Mouse (Mus musculus): Measurements from ENCODE around the gene Foxp3. TPM values are rescaled to one million over a fixed set of nuclear protein-coding genes. Genes with fewer than 3 reads are reported as not detected.

The Foxp3 gene
- polyA plus RNA-seq, 1 experiment = 0.59 TPM

DNA sequence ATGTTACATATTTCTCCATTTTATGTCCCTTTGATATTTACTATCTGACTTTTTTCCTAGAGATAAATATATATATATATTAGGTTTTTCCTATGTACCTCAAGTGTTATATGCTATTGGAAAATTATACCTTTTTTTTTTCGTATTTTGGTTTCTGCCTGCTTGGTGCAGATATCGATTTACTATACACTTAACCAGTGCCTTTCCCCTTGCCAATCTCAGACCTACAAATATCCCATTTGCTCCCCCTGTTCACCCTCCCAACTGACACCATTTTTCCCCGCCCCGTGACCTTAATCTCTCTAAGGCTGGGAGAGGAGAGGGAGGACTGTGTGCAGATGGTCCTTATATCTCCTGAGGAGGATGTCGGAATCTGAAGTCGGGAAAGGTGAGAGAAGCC, 33.3 kb downstream of the Foxp3 start, which contains the start of gene Cacna1f:
Gene Cacna1f (plus strand): TSS at position 301 of the 400 bp plus-strand sequence.
- no peak for DNase-seq
- no peak for TF ChIP-seq CTCF (IDR thresholded peaks at IDR 0.05; ENCODE audit: insufficient read depth, low read length)
- TF ChIP-seq POLR2A (IDR thresholded peaks at IDR 0.05; ENCODE audit: borderline replicate concordance, extremely low read depth, low read depth, low read length) = no peak
- 72% methylated on average over 6 of the region's 6 CpGs for WGBS
- H3K4me1 ChIP-seq (ENCODE audit: control insufficient read depth, insufficient read depth, low read length) = no peaks in the 10 kb centered on the region
- no peak within 1 kb of the TSS for H3K4me3 ChIP-seq (replicated peaks; ENCODE audit: extremely low read depth, low read depth, low read length)

DNA sequence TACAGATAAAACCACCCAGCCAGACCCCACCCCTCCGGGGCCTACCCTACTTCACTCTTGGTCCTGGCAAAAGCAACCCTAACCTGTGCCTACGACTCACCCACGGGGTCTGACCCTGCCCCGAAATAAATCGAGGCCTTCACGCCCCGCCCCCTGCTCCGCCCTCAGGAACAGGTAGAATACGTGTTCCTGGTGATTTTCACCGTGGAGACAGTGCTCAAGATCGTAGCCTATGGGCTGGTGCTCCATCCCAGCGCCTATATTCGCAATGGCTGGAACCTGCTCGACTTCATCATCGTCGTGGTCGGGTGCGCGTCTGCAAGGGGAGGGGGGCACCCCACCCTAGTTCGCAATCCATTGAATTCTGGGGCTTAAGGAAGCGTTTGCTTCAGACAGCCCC, 36.6 kb downstream of the Foxp3 start:
- 35% methylated on average over 21 of the region's 21 CpGs for WGBS
- no peaks in the 10 kb centered on the region for H3K4me1 ChIP-seq (ENCODE audit: control insufficient read depth, insufficient read depth, low read length)
- no peak for DNase-seq
- H3K4me3 ChIP-seq (replicated peaks; ENCODE audit: extremely low read depth, low read depth, low read length) = no peak overlapping the region
- TF ChIP-seq CTCF (IDR thresholded peaks at IDR 0.05; ENCODE audit: insufficient read depth, low read length) = no peak
- no peak for TF ChIP-seq POLR2A (IDR thresholded peaks at IDR 0.05; ENCODE audit: borderline replicate concordance, extremely low read depth, low read depth, low read length)

DNA sequence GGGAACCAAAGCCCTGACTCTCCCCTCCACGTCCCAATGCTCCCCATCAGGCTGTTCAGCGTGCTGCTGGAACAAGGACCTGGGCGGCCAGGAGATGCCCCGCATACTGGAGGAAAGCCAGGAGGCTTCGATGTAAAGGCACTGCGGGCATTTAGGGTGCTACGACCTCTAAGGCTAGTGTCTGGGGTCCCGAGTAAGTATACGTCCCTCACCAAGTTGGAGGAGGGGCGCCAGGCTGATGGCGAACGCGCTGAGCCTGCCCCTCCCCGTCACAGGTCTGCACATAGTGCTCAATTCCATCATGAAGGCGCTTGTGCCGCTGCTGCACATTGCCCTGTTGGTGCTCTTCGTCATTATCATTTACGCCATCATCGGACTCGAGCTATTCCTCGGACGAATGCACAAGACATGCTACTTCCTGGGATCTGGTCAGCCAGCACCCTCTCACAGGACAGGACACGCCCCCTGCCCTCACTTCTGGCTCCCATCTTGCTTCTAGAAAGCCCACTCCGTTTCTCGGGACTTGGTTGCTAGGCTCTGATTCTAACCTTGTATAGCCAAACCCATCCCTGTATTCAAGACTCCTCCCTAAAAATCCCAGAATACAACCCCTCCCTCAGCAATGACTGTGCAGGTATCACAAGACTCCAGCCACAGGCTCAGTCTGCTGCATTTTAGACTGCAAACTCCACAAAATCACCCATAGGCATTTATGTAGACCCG, 37.3 kb downstream of the Foxp3 start:
- 42% methylated on average over 26 of the region's 26 CpGs for WGBS
- H3K4me1 ChIP-seq (ENCODE audit: control insufficient read depth, insufficient read depth, low read length) = no peaks in the 10 kb centered on the region
- no peak overlapping the region for H3K4me3 ChIP-seq (replicated peaks; ENCODE audit: extremely low read depth, low read depth, low read length)
- TF ChIP-seq CTCF (IDR thresholded peaks at IDR 0.05; ENCODE audit: insufficient read depth, low read length) (no peak), POLR2A (IDR thresholded peaks at IDR 0.05; ENCODE audit: borderline replicate concordance, extremely low read depth, low read depth, low read length) (no peak)
- DNase-seq = no peak

DNA sequence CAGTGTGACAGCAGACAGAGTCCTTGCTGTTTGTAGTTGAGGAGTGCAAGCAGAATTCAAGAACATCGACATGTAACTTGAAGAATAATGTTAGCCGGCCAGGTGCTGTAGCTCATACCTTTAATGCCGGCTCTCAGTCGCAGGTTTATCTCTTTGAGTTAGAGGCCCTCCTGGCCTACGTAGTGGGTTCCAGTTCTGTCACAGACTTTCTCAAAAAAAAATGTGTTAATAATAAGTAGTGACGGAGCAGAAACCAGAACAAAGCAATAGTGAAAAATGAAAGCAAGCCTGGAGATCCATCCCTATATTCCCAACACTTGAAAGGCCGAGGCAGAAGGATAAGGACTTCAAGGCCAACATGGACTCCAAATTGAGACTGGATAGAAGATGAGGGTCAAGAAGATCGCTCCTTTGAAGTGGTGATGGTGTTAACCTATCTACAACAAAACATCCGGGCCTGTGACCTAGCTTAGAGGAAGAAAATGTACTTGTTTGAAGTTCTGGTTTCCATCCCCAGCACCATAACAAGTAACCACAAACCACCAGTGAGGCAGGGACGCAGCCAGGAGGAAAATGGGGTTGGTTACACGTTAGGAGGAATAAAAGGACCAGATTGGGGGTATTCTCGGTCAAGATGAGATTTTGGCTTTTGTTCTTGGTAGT, 44.6 kb downstream of the Foxp3 start:
- no peak for DNase-seq
- TF ChIP-seq CTCF (IDR thresholded peaks at IDR 0.05; ENCODE audit: insufficient read depth, low read length) (no peak), POLR2A (IDR thresholded peaks at IDR 0.05; ENCODE audit: borderline replicate concordance, extremely low read depth, low read depth, low read length) (no peak)
- no peak overlapping the region for H3K4me3 ChIP-seq (replicated peaks; ENCODE audit: extremely low read depth, low read depth, low read length)
- WGBS = 71% methylated on average over 12 of the region's 12 CpGs
- no peaks in the 10 kb centered on the region for H3K4me1 ChIP-seq (ENCODE audit: control insufficient read depth, insufficient read depth, low read length)

DNA sequence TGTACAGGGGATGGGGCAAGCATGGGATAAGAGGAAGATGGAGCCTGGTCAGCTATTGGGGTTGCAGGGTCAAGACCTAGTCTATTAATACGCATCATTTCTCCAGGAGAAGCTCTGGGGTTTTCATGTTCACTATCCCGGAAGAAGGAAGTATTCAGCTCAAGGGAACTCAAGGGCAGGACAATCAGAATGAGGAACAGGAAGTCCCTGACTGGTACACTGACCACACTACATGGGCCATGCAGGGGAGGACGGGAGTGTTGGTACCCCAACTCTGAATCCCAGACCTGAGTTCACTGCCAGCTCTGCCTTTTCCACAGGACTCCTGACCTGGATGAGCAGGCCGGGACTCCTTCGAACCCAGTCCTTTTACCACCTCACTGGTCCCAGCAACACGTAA, 59.1 kb downstream of the Foxp3 start:
- TF ChIP-seq CTCF (IDR thresholded peaks at IDR 0.05; ENCODE audit: insufficient read depth, low read length) = no peak
- TF ChIP-seq POLR2A (IDR thresholded peaks at IDR 0.05; ENCODE audit: borderline replicate concordance, extremely low read depth, low read depth, low read length) = no peak
- Histone ChIP-seq H3K4me1 (ENCODE audit: control insufficient read depth, insufficient read depth, low read length) (no peaks in the 10 kb centered on the region), H3K4me3 (replicated peaks; ENCODE audit: extremely low read depth, low read depth, low read length) (no peak overlapping the region)
- 80% methylated on average over 6 of the region's 6 CpGs for WGBS
- no peak for DNase-seq

DNA sequence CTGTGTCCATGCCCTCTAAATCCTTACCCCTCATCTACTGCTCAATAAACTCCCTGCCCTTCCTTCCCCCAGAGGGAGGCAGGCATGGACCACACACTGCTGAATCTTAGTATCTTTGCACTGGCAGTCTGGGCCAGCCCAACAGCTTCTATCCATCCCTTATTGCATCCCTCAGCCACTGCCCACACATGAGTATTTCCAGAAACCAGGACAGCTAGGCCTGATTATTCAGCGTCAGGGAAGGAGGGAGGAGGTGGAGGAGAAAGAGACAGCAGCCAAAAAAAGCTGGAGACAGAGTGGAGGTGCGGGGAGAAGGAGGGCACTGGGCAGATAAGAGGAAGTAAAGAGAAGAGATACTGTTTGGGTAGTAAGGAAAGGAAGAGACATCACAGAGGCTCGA, 61.7 kb downstream of the Foxp3 start:
- TF ChIP-seq POLR2A (IDR thresholded peaks at IDR 0.05; ENCODE audit: borderline replicate concordance, extremely low read depth, low read depth, low read length) = no peak
- no peak for TF ChIP-seq CTCF (IDR thresholded peaks at IDR 0.05; ENCODE audit: insufficient read depth, low read length)
- WGBS = 55% methylated on average over 3 of the region's 3 CpGs
- no peaks in the 10 kb centered on the region for H3K4me1 ChIP-seq (ENCODE audit: control insufficient read depth, insufficient read depth, low read length)
- no peak for DNase-seq
- no peak overlapping the region for H3K4me3 ChIP-seq (replicated peaks; ENCODE audit: extremely low read depth, low read depth, low read length)

DNA sequence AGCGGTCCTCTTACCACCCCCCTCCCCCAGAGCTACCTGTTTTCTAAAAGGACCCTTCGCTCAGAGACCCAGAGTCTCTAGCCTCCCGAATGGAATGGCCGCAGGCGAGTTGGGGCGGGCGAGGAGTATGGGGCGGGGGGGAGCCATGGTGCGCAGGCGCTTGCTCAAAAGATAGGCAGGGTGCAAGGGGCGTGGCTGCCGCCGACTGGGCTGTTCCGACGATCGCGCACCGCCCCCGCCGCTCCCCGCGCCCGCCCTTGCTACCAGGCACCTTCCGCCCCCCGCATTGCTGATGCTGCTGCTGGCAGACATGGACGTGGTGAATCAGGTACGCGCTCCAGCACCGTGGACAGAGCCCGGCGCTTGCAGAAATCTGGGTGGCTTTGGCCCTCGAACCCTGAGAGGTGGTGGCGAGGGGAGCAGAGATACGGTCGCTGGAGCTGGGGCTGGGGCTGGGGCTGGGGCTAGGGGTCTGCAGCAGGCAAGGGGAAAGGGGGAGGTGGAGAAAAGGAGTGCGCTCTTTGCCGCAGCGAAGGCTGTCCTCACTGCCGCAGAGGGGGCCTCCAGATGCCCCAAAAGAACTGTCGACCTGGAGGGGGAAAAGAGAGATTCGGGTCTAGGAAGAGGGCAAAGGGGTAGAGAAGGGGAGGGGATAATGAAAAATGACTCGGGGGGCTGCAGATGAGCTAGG, 65.1 kb downstream of the Foxp3 start, which contains the start of gene Syp:
Gene Syp (plus strand): TSS at position 71 of the 691 bp plus-strand sequence.
- 28% methylated on average over 40 of the region's 42 CpGs for WGBS
- TF ChIP-seq CTCF (IDR thresholded peaks at IDR 0.05; ENCODE audit: insufficient read depth, low read length) = no peak
- no peak for TF ChIP-seq POLR2A (IDR thresholded peaks at IDR 0.05; ENCODE audit: borderline replicate concordance, extremely low read depth, low read depth, low read length)
- peak; percentile 46 for DNase-seq
- no peaks in the 10 kb centered on the region for H3K4me1 ChIP-seq (ENCODE audit: control insufficient read depth, insufficient read depth, low read length)
- peak within 1 kb of the TSS; percentile 29 for H3K4me3 ChIP-seq (replicated peaks; ENCODE audit: extremely low read depth, low read depth, low read length)

DNA sequence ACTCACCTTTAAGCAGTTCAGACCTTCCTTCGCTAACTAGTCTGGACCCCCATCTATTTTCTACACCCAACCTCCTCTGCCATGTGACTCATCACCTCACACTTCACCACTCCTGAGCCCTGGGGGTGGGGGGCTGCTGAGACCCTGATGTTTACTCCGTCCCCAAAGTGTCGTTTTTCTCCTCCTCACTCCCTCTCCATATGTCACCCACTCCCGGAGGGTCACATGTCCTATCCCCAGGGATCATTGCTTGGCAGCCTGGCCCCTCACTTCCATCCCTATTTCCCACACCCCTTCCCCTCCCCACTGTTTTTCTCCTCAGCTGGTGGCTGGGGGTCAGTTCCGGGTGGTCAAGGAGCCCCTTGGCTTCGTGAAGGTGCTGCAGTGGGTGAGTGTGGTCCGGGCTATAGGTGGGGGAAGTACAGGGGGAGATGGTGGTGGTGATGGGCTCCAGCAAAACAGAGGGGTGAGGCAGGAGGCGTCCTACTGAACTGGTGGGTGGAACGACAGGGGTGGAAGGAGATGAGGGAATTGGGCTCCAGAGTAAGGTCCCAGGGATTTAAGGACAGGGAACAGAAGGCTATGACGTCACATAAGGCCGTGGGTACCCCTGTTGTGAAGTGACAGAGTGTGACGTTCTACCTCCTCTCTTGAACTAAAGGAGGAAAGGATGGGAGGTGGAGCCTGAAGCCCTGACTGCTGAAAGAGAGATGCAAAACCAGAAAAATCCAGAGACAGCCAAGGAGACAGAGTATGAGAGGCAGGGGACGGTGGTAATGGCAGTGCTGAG, 66.3 kb downstream of the Foxp3 start:
- no peak for DNase-seq
- TF ChIP-seq POLR2A (IDR thresholded peaks at IDR 0.05; ENCODE audit: borderline replicate concordance, extremely low read depth, low read depth, low read length) = no peak
- TF ChIP-seq CTCF (IDR thresholded peaks at IDR 0.05; ENCODE audit: insufficient read depth, low read length) = no peak
- H3K4me1 ChIP-seq (ENCODE audit: control insufficient read depth, insufficient read depth, low read length) = no peaks in the 10 kb centered on the region
- no peak overlapping the region for H3K4me3 ChIP-seq (replicated peaks; ENCODE audit: extremely low read depth, low read depth, low read length)
- 35% methylated on average over 13 of the region's 13 CpGs for WGBS

DNA sequence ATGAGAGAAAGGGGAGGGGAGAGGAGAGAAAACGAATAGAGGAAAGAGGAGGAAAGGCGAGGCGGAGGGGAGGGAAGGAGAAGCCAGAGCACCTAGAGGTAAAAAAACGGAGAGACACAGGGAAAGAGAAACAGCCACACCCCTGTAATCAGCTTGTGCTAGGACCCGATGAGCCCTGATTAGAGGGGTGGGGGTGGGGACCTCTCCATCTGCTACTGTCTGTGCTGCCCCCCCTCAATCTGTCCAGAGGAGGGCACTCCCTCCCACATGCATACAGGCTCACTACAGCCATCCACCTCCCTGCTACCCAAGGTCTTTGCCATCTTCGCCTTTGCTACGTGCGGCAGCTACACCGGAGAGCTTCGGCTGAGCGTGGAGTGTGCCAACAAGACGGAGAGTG, 67.3 kb downstream of the Foxp3 start:
- Histone ChIP-seq H3K4me3 (replicated peaks; ENCODE audit: extremely low read depth, low read depth, low read length) (no peak overlapping the region), H3K4me1 (ENCODE audit: control insufficient read depth, insufficient read depth, low read length) (no peaks in the 10 kb centered on the region)
- WGBS = 44% methylated on average over 12 of the region's 12 CpGs
- DNase-seq = no peak
- TF ChIP-seq POLR2A (IDR thresholded peaks at IDR 0.05; ENCODE audit: borderline replicate concordance, extremely low read depth, low read depth, low read length) (no peak), CTCF (IDR thresholded peaks at IDR 0.05; ENCODE audit: insufficient read depth, low read length) (no peak)

Other genes with a start within 250 kb of the Foxp3 start
- 1.2 and 1.4 TPM in 2 replicates for gene Usp27x, start 197.8 kb upstream of the Foxp3 start, polyA plus RNA-seq (2012; rRNA removed)
- 3.5 and 4.2 TPM in 2 replicates for gene Ppp1r3f, start 639 bp downstream of the Foxp3 start, polyA plus RNA-seq (2012; rRNA removed)
- gene Ccdc22, start 31.9 kb downstream of the Foxp3 start, polyA plus RNA-seq (2012; rRNA removed) = 14.5 and 15.6 TPM in 2 replicates
- gene Cacna1f, start 33.4 kb downstream of the Foxp3 start, polyA plus RNA-seq (2012; rRNA removed) = 0.08 and 0.11 TPM in 2 replicates
- gene Syp, start 64.8 kb downstream of the Foxp3 start, polyA plus RNA-seq (2012; rRNA removed) = 3.7 and 5.8 TPM in 2 replicates
- gene Prickle3, start 83.6 kb downstream of the Foxp3 start, polyA plus RNA-seq (2012; rRNA removed) = 21.7 and 25.0 TPM in 2 replicates
- gene Plp2, start 97.7 kb downstream of the Foxp3 start, polyA plus RNA-seq (2012; rRNA removed) = 208 and 264 TPM in 2 replicates
- gene Magix, start 107.6 kb downstream of the Foxp3 start, polyA plus RNA-seq (2012; rRNA removed) = 12.3 and 17.2 TPM in 2 replicates
- gene Gpkow, start 123.5 kb downstream of the Foxp3 start, polyA plus RNA-seq (2012; rRNA removed) = 8.4 and 9.4 TPM in 2 replicates
- 83.4 and 128 TPM in 2 replicates for gene Wdr45, start 140.7 kb downstream of the Foxp3 start, polyA plus RNA-seq (2012; rRNA removed)
- gene Gm45208, start 148.6 kb downstream of the Foxp3 start, polyA plus RNA-seq (2012; rRNA removed) = 1.7 and 2.7 TPM in 2 replicates
- gene Praf2, start 154.8 kb downstream of the Foxp3 start, polyA plus RNA-seq (2012; rRNA removed) = 41.0 and 46.2 TPM in 2 replicates
- 33.9 and 34.5 TPM in 2 replicates for gene Ccdc120, start 177.3 kb downstream of the Foxp3 start, polyA plus RNA-seq (2012; rRNA removed)
- gene Tfe3, start 188.9 kb downstream of the Foxp3 start, polyA plus RNA-seq (2012; rRNA removed) = 28.8 and 31.8 TPM in 2 replicates
- 19.0 and 32.4 TPM in 2 replicates for gene Gripap1, start 216.1 kb downstream of the Foxp3 start, polyA plus RNA-seq (2012; rRNA removed)
- 0.84 and 1.0 TPM in 2 replicates for gene Kcnd1, start 248.6 kb downstream of the Foxp3 start, polyA plus RNA-seq (2012; rRNA removed)

Measured in lung, adult 2 months (tissue).